Mouse (Mus musculus) ES-E14 (cell line): ENCODE data around the gene Gm42878. TPM values are rescaled to one million over a fixed set of nuclear protein-coding genes. Genes with fewer than 3 reads are reported as not detected.

Source experiments
- DNase-seq: peaks from one replicate; pipeline ENCODE4 v3.0.0-alpha.2; 2013; ENCODE audit warnings: low read depth, low spot score
- H3K27ac ChIP-seq: 2 replicates; pipeline ENCODE4 v1.5.1; 2012; ENCODE audit warnings: low read depth, mild to moderate bottlenecking, low read length, moderate library complexity, mixed read lengths; ENCODE audit not compliant: poor library complexity, insufficient read depth, severe bottlenecking
- H3K36me3 ChIP-seq: 2 replicates; pipeline ENCODE4 v1.6.1; 2012; ENCODE audit warnings: mild to moderate bottlenecking, low read length, moderate library complexity, mixed read lengths; ENCODE audit not compliant: control insufficient read depth, poor library complexity, insufficient read depth, severe bottlenecking
- H3K4me1 ChIP-seq, 2 experiments: fragments of 150-350 bp in 1 of 2; sonication (generic) in 1 of 2; 2 replicates each; pipeline ENCODE4 v1.6.1; 2012; ENCODE audit warnings: low read length in 2 of 2, mild to moderate bottlenecking in 1 of 2, mixed read lengths in 1 of 2; ENCODE audit not compliant: control insufficient read depth in 2 of 2, insufficient read depth in 2 of 2, poor library complexity in 1 of 2
- H3K4me3 ChIP-seq, 2 experiments: fragments of 150-350 bp in 1 of 2; sonication (generic) in 1 of 2; 2 replicates each; pipeline ENCODE4 v1.5.1; 2012; ENCODE audit warnings: low read length in 2 of 2, low read depth in 1 of 2, mild to moderate bottlenecking in 1 of 2, mixed read lengths in 1 of 2; ENCODE audit not compliant: insufficient read depth in 1 of 2, poor library complexity in 1 of 2, severe bottlenecking in 1 of 2
- H3K9ac ChIP-seq: 2 replicates; pipeline ENCODE4 v1.6.1; 2012; ENCODE audit warnings: low read depth, mild to moderate bottlenecking, low read length, mixed read lengths; ENCODE audit not compliant: poor library complexity, insufficient read depth, severe bottlenecking
- H3K9me3 ChIP-seq: fragments of 150-350 bp; sonication (generic); 2 replicates; pipeline ENCODE4 v1.6.1; 2012; ENCODE audit warnings: low read depth, mild to moderate bottlenecking, low read length; ENCODE audit not compliant: control insufficient read depth, insufficient read depth
- CHD2 ChIP-seq: IDR thresholded peaks from 2 replicates; pipeline ENCODE4 v1.6.1; 2014; ENCODE audit warnings: mild to moderate bottlenecking, low read depth, low read length, inconsistent platforms
- HCFC1 ChIP-seq: IDR thresholded peaks from 2 replicates; pipeline ENCODE4 v1.6.1; 2012; ENCODE audit warnings: low read length, inconsistent platforms, borderline replicate concordance; ENCODE audit not compliant: insufficient read depth
- MAFK ChIP-seq: IDR thresholded peaks from 2 replicates; pipeline ENCODE4 v1.6.1; 2014; ENCODE audit warnings: mild to moderate bottlenecking, low read depth, low read length, inconsistent platforms; ENCODE audit not compliant: insufficient read depth
- ZC3H11A ChIP-seq: IDR thresholded peaks from 2 replicates; pipeline ENCODE4 v1.6.1; 2012; ENCODE audit warnings: low read depth, mild to moderate bottlenecking, inconsistent platforms, low read length, borderline replicate concordance
- ZNF384 ChIP-seq: IDR thresholded peaks from 2 replicates; pipeline ENCODE4 v1.6.1; 2012; ENCODE audit warnings: low read depth, low read length, inconsistent platforms
- in situ Hi-C, 2 experiments: fragments of 600-800 bp; cut with MboI; formaldehyde crosslinking; loops; one replicate each; pipeline ENCODE4 v1.15.1; 2025; ENCODE audit warnings: low sequenced_read_pairs in 2 of 2, inconsistent platforms in 1 of 2; ENCODE audit not compliant: unreplicated experiment in 2 of 2
- total RNA-seq: library from RNA; depleted of rRNA; stranded (reverse); fragments of 300-350 nt; gene quantifications from 2 replicates; pipeline ENCODE4 v1.2.3, GENCODE M21; 2012

Gm42878 gene
- total RNA-seq, 1 experiment = not detected

DNA sequence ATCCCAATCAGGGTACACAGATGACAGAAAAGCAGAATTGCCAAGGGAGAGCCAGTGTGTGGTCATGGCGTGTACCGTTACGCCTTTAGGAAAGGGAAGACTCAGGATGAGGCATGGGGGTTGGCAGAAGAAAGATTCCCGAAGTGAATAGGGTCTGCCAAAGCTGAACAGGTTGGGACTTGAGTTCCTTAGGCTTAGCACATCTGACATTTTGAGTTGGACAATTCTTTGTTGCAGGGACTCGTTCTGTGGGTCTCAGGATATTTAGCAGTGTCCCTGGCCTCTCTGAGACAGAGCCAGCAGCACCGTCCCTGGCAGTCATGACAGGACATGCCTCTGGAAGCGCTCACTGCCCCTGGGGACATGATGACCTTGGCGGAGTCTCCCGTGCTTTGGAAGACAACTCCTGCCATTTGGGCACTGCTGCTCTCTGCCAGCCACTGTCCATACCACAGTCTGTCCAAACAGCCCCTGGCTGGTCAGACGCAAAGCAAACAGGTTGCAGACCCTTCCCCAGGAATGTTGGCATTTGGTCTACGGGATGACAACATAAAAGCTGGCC is 31.7 kb upstream of the Gm42878 start:
- no peak overlapping the region for H3K4me3 ChIP-seq
- H3K36me3 ChIP-seq = peaks cover 47% of the 10 kb centered on the region; the same call in 1 of the 2 replicates
- DNase-seq = no peak
- peaks cover 4 to 12% of the 10 kb centered on the region in 2 experiments; a peak in 2 of 4 replicates for H3K4me1 ChIP-seq
- in situ Hi-C loops = no loop called here
- H3K9ac ChIP-seq = no peak overlapping the region
- H3K27ac ChIP-seq = no peak overlapping the region
- TF ChIP-seq MAFK (no peak), ZC3H11A (no peak), CHD2 (no peak), ZNF384 (no peak), HCFC1 (no peak)
- H3K9me3 ChIP-seq = no peaks in the 10 kb centered on the region

DNA sequence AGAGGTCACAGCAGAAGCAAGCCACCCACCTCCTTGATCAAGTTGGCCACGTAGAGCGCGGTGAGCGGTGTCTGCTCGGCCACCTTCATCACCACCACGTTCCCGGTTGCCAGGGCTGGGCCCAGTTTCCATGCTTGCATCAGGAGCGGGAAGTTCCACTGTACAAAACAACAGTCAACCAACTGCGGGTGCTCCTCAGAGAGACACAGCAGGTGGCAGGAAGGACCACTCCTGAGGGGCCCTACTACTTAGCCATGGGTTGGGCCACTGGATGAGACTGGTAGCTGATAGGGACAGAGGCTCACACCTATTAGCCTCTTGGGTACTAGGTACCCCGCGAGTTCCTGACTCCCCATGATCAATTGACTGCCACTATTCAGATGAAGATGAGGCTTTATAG is 30.6 kb upstream of the Gm42878 start:
- TF ChIP-seq ZC3H11A = no peak
- no peak for TF ChIP-seq CHD2
- TF ChIP-seq ZNF384 = no peak
- TF ChIP-seq MAFK = no peak
- TF ChIP-seq HCFC1 = no peak
- no peak overlapping the region for H3K4me3 ChIP-seq

DNA sequence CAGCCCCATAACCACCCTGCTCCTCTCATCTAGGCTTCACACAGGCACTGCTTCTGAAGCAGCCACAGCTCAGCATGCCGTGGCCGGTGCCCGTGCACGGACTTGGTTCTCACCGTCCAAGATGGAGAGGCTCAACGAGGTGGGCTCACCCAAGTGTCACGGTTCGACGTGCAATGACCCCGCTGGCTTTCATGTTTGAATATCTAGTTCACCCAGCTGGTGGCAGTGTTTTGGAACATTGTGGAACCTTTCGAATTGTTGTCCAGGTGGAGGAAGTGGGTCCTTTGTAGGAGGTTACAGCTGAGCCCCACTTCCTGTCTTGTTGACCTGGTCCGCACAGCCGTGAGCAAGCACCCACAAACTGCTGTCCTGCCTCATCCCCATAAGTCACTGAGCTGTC is 28.9 kb upstream of the Gm42878 start:
- no peak for TF ChIP-seq MAFK
- no peak for TF ChIP-seq CHD2
- TF ChIP-seq ZNF384 = no peak
- TF ChIP-seq ZC3H11A = no peak
- no peak for TF ChIP-seq HCFC1
- Histone ChIP-seq H3K27ac (no peak overlapping the region), H3K9me3 (no peaks in the 10 kb centered on the region), H3K4me1 (peaks cover 0 to 10% of the 10 kb centered on the region in 2 experiments; a peak in 1 of 4 replicates), H3K4me3 (no peak overlapping the region), H3K9ac (no peak overlapping the region), H3K36me3 (peaks cover 57% of the 10 kb centered on the region)
- in situ Hi-C loops = no loop called here
- DNase-seq = no peak

More for the DNA sequence above, 30.6 kb upstream of the Gm42878 start:
- Histone ChIP-seq H3K36me3 (peaks cover 56% of the 10 kb centered on the region), H3K4me1 (peaks cover 0 to 10% of the 10 kb centered on the region in 2 experiments; a peak in 1 of 4 replicates), H3K9me3 (no peaks in the 10 kb centered on the region), H3K9ac (no peak overlapping the region), H3K27ac (no peak overlapping the region)
- DNase-seq = no peak
- in situ Hi-C loops = no loop called here

DNA sequence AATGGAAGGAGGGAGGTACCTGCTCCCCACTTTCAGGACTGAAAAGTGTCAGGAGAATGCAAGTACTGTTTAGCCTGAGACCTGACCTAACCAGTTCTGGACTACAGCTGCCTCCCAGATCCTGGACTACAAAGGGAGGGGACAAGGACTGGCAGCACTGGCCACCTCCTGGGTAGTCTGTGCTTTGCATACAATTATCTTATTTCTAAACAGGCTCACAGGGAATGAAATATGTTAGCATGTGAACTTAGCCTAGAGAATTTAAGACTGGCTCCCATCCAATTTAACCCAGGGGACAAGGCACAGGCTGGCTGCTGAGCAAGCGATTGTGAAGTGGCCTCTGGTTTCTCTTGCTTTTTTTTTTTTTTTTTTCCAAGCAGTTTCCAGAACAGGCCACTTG is 25.5 kb upstream of the Gm42878 start:
- in situ Hi-C loops = no loop called here
- peaks cover 0 to 5% of the 10 kb centered on the region in 2 experiments; a peak in 1 of 4 replicates for H3K4me1 ChIP-seq
- H3K27ac ChIP-seq = no peak overlapping the region
- no peak for TF ChIP-seq CHD2
- TF ChIP-seq ZC3H11A = no peak
- no peak for TF ChIP-seq HCFC1
- TF ChIP-seq MAFK = no peak
- no peak for TF ChIP-seq ZNF384
- H3K9ac ChIP-seq = no peak overlapping the region
- H3K4me3 ChIP-seq = no peak overlapping the region
- peaks cover 49% of the 10 kb centered on the region for H3K36me3 ChIP-seq
- H3K9me3 ChIP-seq = no peaks in the 10 kb centered on the region
- no peak for DNase-seq
